Mouse (Mus musculus) limb, embryonic 11.5 days (tissue): ENCODE data around the gene Donson. TPM values are rescaled to one million over a fixed set of nuclear protein-coding genes. Genes with fewer than 3 reads are reported as not detected.
"Not testable (repeated sequence)": the region's sequence is repeated elsewhere in the genome, so short reads cannot be mapped to it uniquely, and the experiment has no call there.

Source experiments
- ATAC-seq: fragments of 200-750 bp; cut with Nextera tagmentation; 2 replicates; pipeline ENCODE4 v1.8.0; 2017; ENCODE audit warnings: low read depth; ENCODE audit not compliant: insufficient number of reproducible peaks, low FRiP score, low TSS enrichment
- DNase-seq: peaks from one replicate; pipeline ENCODE4 v3.0.0-alpha.2; 2015; ENCODE audit warnings: low spot score
- H3K27ac ChIP-seq: fragments of 300-500 bp; sonication (generic); replicated peaks from 2 replicates; pipeline ENCODE4 v1.5.1; 2014; ENCODE audit warnings: low read depth, mild to moderate bottlenecking, low read length
- H3K27me3 ChIP-seq: fragments of 300-500 bp; sonication (generic); 2 replicates; pipeline ENCODE4 v1.6.1; 2014; ENCODE audit warnings: mild to moderate bottlenecking, low read length, mixed read lengths; ENCODE audit not compliant: control insufficient read depth, insufficient read depth
- H3K36me3 ChIP-seq: fragments of 300-500 bp; sonication (generic); 2 replicates; pipeline ENCODE4 v1.6.1; 2014; ENCODE audit warnings: mild to moderate bottlenecking, low read length, moderate library complexity, mixed read lengths; ENCODE audit not compliant: control insufficient read depth, insufficient read depth
- H3K4me1 ChIP-seq: fragments of 300-500 bp; sonication (generic); 2 replicates; pipeline ENCODE4 v1.6.1; 2014; ENCODE audit warnings: low read length, mixed read lengths; ENCODE audit not compliant: control insufficient read depth, insufficient read depth
- H3K4me2 ChIP-seq: fragments of 300-500 bp; sonication (generic); 2 replicates; pipeline ENCODE4 v1.6.1; 2014; ENCODE audit warnings: low read depth, mild to moderate bottlenecking, moderate library complexity; ENCODE audit not compliant: severe bottlenecking
- H3K4me3 ChIP-seq: fragments of 300-500 bp; sonication (generic); 2 replicates; pipeline ENCODE4 v1.5.1; 2014; ENCODE audit warnings: low read depth, low read length
- H3K9ac ChIP-seq: fragments of 300-500 bp; sonication (generic); 2 replicates; pipeline ENCODE4 v1.6.1; 2014; ENCODE audit warnings: mild to moderate bottlenecking, low read length
- H3K9me3 ChIP-seq: fragments of 300-500 bp; sonication (generic); 2 replicates; pipeline ENCODE4 v1.6.1; 2016; ENCODE audit warnings: low read length; ENCODE audit not compliant: control insufficient read depth
- WGBS: fragments of 180-500 bp; shearing (Covaris S2); extraction: QIAGEN DNeasy Blood & Tissue Kit; methylation state at CpG from one replicate; pipeline ENCODE4 v1.1.7; 2014; 5-methylcytosine and 5-hydroxymethylcytosine counted together
- polyA plus RNA-seq: library from polyadenylated mRNA; unstranded; fragments of >200 nt; fragmentation: Nextera tagmentation; extraction: Ambion mirVana; gene quantifications from 2 replicates; pipeline ENCODE4 v1.2.1, GENCODE M21; 2014

Gene Donson
- polyA plus RNA-seq, 1 experiment from 2014 or later, result 40.8 TPM

- H3K27me3 ChIP-seq, ATAC-seq, H3K27ac ChIP-seq, H3K4me1 ChIP-seq, H3K9ac ChIP-seq, H3K36me3 ChIP-seq, H3K4me3 ChIP-seq, H3K4me2 ChIP-seq, DNase-seq, H3K9me3 ChIP-seq: not testable (repeated sequence)
- no CpG with 5 or more reads among the region's 2 CpGs for WGBS
Observed at GRCm38 (mm10) chr16:91645420-91645819, 43.1 kb downstream of the Donson start.

GRCm38 (mm10) chr16:91644901-91645300, 43.7 kb downstream of the Donson start:
- H3K9ac ChIP-seq, result no peak overlapping the region
- no peak overlapping the region for H3K4me2 ChIP-seq
- 82% methylated on average over 2 of the region's 2 CpGs for WGBS
- no peak overlapping the region for H3K27ac ChIP-seq
- no peak overlapping the region for H3K4me3 ChIP-seq
- 0 out of 2 replicates have a peak, but pooled peaks cover 3% of the 10 kb centered on the region for H3K4me1 ChIP-seq
- no peaks in the 10 kb centered on the region for H3K9me3 ChIP-seq
- ATAC-seq (no peak), DNase-seq (no peak)
- no peaks in the 10 kb centered on the region for H3K27me3 ChIP-seq
- H3K36me3 ChIP-seq, result peaks cover 9% of the 10 kb centered on the region; the same call in 1 of the 2 replicates

GRCm38 (mm10) chr16:91640171-91640570, 48.4 kb downstream of the Donson start:
- Histone ChIP-seq H3K4me3 (no peak overlapping the region), H3K9ac (no peak overlapping the region), H3K27me3 (no peaks in the 10 kb centered on the region), H3K36me3 (peaks cover 27% of the 10 kb centered on the region), H3K9me3 (no peaks in the 10 kb centered on the region), H3K27ac (no peak overlapping the region), H3K4me1 (no peaks in the 10 kb centered on the region), H3K4me2 (no peak overlapping the region)
- 94% methylated on average over 8 of the region's 8 CpGs for WGBS
- DNase-seq (no peak), ATAC-seq (no peak)

GRCm38 (mm10) chr16:91639636-91640035, 48.9 kb downstream of the Donson start:
- Histone ChIP-seq H3K9me3 (no peaks in the 10 kb centered on the region), H3K9ac (no peak overlapping the region), H3K4me1 (no peaks in the 10 kb centered on the region), H3K4me2 (no peak overlapping the region), H3K4me3 (no peak overlapping the region), H3K27ac (no peak overlapping the region), H3K27me3 (no peaks in the 10 kb centered on the region), H3K36me3 (peaks cover 30% of the 10 kb centered on the region)
- WGBS, result 92% methylated on average over 2 of the region's 2 CpGs
- no peak for DNase-seq
- ATAC-seq, result no peak

- ATAC-seq (no peak), DNase-seq (no peak)
- 96% methylated on average over 5 of the region's 5 CpGs for WGBS
- no peaks in the 10 kb centered on the region for H3K9me3 ChIP-seq
- no peak overlapping the region for H3K4me2 ChIP-seq
- H3K4me3 ChIP-seq, result no peak overlapping the region
- H3K27ac ChIP-seq, result no peak overlapping the region
- no peak overlapping the region for H3K9ac ChIP-seq
- no peaks in the 10 kb centered on the region for H3K27me3 ChIP-seq
- peaks cover 30% of the 10 kb centered on the region for H3K36me3 ChIP-seq
- no peaks in the 10 kb centered on the region for H3K4me1 ChIP-seq
Observed at GRCm38 (mm10) chr16:91639161-91639560, 49.4 kb downstream of the Donson start.

GRCm38 (mm10) chr16:91633641-91634040, 54.9 kb downstream of the Donson start:
- no peak for DNase-seq
- H3K4me2 ChIP-seq, result no peak overlapping the region
- H3K36me3 ChIP-seq, result peaks cover 29% of the 10 kb centered on the region
- no peaks in the 10 kb centered on the region for H3K27me3 ChIP-seq
- H3K4me1 ChIP-seq, result no peaks in the 10 kb centered on the region
- H3K9me3 ChIP-seq, result no peaks in the 10 kb centered on the region
- H3K27ac ChIP-seq, result no peak overlapping the region
- H3K9ac ChIP-seq, result no peak overlapping the region
- WGBS, result 91% methylated on average over 12 of the region's 12 CpGs
- no peak overlapping the region for H3K4me3 ChIP-seq
- no peak for ATAC-seq

GRCm38 (mm10) chr16:91632940-91633339, 55.6 kb downstream of the Donson start:
- H3K27me3 ChIP-seq, result no peaks in the 10 kb centered on the region
- H3K9ac ChIP-seq, result no peak overlapping the region
- H3K4me2 ChIP-seq, result no peak overlapping the region
- 94% methylated on average over 7 of the region's 7 CpGs for WGBS
- DNase-seq (no peak), ATAC-seq (no peak)
- H3K36me3 ChIP-seq, result peaks cover 29% of the 10 kb centered on the region
- H3K9me3 ChIP-seq, result no peaks in the 10 kb centered on the region
- no peaks in the 10 kb centered on the region for H3K4me1 ChIP-seq
- no peak overlapping the region for H3K27ac ChIP-seq
- no peak overlapping the region for H3K4me3 ChIP-seq

- 90% methylated on average over 5 of the region's 5 CpGs for WGBS
- Histone ChIP-seq H3K27ac (no peak overlapping the region), H3K4me2 (no peak overlapping the region), H3K4me3 (no peak overlapping the region), H3K9ac (no peak overlapping the region), H3K36me3 (peaks cover 24% of the 10 kb centered on the region), H3K27me3 (no peaks in the 10 kb centered on the region), H3K9me3 (no peaks in the 10 kb centered on the region), H3K4me1 (no peaks in the 10 kb centered on the region)
- ATAC-seq (no peak), DNase-seq (no peak)
Observed at GRCm38 (mm10) chr16:91632439-91632838, 56.1 kb downstream of the Donson start.

GRCm38 (mm10) chr16:91630584-91630983, 58.0 kb downstream of the Donson start:
- Histone ChIP-seq H3K36me3 (peaks cover 20% of the 10 kb centered on the region), H3K27me3 (no peaks in the 10 kb centered on the region), H3K4me2 (no peak overlapping the region), H3K4me3 (no peak overlapping the region), H3K9me3 (no peaks in the 10 kb centered on the region), H3K4me1 (no peaks in the 10 kb centered on the region), H3K27ac (no peak overlapping the region), H3K9ac (no peak overlapping the region)
- DNase-seq (no peak), ATAC-seq (no peak)
- WGBS, result 79% methylated on average over 1 of the region's 1 CpGs
